Comparison of ENCODE assay signal across 17 mouse cellular contexts in the genomic region with DNA sequence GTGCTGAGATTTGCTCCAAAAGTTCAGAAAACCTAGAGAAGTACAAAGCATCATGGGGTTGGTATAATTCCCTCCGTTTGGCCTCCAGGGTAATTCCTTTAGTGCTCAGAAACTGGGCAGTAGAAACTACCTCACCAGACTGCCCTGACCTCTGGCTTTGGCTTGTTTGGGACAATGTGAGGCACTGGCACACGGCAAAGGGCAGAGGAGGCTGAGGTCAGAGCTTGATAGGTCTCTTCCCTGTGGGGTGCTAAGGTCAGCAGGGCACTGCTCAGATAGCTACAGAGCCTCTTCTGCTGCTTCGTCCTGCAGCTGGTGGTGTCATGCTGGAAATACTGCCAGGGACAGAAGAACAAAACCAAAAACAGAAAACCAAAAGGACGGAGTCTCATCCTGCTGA. TPM values are rescaled to one million over a fixed set of nuclear protein-coding genes. Genes with fewer than 3 reads are reported as not detected.
"Had no signal": no experiment of that assay in that cellular context is flagged by ENCODE, and none has a peak within 500 bp of the region (broad histone marks: within the 10 kb centered on the region; RNA-seq: fewer than 3 reads in every experiment).

No protein-coding gene starts in this region.

- DNase-seq: retina, postnatal 1 day; right cerebral cortex, adult 18-20 months; right cerebral cortex, postnatal 14 days; right cerebral cortex, postnatal 25 days; right cerebral cortex, postnatal 4 days; spleen, adult 18-20 months; thymus, adult 18-20 months; thymus, adult 2 months; thymus, postnatal 14 days; thymus, postnatal 25 days; thymus, postnatal 36 days; thymus, postnatal 4 days had no signal

- H3K9ac ChIP-seq: neural tube, embryonic 13.5 days; neural tube, embryonic 15.5 days; stomach, embryonic 15.5 days had no signal

- H3K36me3 ChIP-seq: neural tube, embryonic 13.5 days; neural tube, embryonic 15.5 days; stomach, embryonic 15.5 days had no signal

- H3K4me3 ChIP-seq: neural tube, embryonic 13.5 days; neural tube, embryonic 15.5 days; stomach, embryonic 15.5 days had no signal

- H3K4me1 ChIP-seq: stomach, embryonic 15.5 days had no signal

- H3K27ac ChIP-seq: neural tube, embryonic 13.5 days; neural tube, embryonic 15.5 days; stomach, embryonic 15.5 days; stomach, postnatal 0 days had no signal

- H3K27me3 ChIP-seq: neural tube, embryonic 13.5 days; neural tube, embryonic 15.5 days; stomach, embryonic 15.5 days had no signal

RNA-seq across cellular contexts. Expression of a gene that starts 14.2 kb away (rescaled TPM):
- total RNA-seq: neutrophil, adult 5-6 weeks had no signal
